Mouse (Mus musculus) left cerebral cortex, adult 11 months (tissue): ENCODE data around the gene Vmn1r130.
"Not testable (repeated sequence)": the region's sequence is repeated elsewhere in the genome, so short reads cannot be mapped to it uniquely, and the experiment has no call there.

Experiments used
- DNase-seq: peaks from one replicate; pipeline ENCODE4 v3.0.0; 2022; ENCODE audit warnings: low spot score

Vmn1r130 gene

DNA sequence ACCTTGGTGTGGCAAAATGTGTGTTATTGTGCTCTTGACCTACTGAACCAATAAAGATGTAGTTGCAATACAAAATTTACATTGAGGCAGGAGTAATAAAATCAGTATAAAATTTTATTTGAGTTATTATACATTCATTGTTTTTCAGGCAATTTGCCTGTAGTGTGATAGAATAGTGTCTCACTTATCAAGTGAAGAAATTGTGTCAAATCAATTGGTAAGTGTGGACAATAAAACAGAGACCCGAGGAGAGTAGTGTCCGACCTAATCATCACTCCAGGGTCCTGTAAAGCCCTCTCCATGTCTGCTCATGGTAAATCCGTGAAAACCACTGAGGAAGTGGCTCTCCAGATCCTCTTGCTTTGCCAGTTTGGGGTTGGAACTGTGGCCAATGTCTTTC lies at the start of gene Vmn1r130:
Vmn1r130 (plus strand) TSS at position 301 of the 400 bp plus-strand sequence.
- DNase-seq, result not testable (repeated sequence)

DNA sequence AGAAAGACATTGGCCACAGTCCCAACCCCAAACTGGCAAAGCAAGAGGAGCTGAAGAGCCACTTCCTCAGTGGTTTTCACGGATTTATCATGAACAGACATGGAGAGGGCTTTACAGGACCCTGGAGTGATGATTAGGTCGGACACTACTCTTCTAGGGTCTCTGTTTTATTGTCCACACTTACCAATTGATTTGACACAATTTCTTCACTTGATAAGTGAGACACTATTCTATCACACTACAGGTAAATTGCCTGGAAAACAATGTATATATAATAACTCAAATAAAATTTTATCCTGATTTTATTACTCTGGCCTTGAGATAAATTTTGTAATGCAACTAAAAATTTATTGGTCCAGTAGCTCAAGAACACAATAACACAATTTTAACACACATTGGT lies 34.4 kb downstream of the Vmn1r130 start, which contains the start of gene Vmn1r131:
Vmn1r131 (minus strand) TSS at position 101 of the 400 bp plus-strand sequence.
- DNase-seq, result not testable (repeated sequence)
